Mouse (Mus musculus): ENCODE data around the gene Mrps23.

The Mrps23 gene

DNA sequence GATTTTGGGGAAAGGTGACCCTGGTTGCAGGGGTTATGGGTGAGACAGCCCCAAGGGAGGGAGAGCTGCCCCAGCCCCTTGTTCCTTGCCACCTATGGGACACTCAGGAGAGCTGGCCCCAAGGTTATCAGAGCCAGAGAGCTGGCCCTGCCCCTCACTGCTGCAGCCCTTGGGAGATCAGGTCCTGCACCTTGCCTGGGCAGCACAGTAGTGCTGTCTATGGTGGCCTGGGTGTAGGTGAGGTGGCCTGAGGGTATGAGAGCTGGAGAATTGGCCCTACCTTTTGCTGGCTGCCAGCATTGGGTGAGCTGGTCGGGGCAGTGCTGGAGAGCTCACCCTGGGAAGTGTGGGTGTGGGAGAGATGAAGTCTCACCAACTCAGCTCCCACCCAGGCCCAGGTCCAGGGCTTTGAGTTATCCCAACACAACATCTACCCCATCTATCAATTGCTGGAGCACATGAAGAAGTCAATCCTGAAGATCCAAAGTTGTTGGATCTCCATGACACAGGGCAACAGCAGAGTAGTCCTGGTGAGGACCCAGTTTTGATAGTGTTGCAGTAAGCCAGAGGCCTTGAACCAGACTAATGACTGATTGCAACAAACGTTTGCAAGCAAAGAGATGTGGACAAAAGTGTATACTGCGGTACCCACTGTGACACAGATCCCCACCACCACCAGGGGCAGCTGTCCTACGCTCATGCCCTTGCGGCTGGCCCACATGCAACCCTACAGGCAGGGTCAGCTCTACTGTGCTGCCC, 7.8 kb downstream of the Mrps23 start:
- DNase-seq (ENCODE audit: low spot score), result no peak

GRCm38 (mm10) chr11:88213757-88214156, 9.6 kb downstream of the Mrps23 start:
- DNase-seq (ENCODE audit: low spot score), result peak; percentile 42

DNA sequence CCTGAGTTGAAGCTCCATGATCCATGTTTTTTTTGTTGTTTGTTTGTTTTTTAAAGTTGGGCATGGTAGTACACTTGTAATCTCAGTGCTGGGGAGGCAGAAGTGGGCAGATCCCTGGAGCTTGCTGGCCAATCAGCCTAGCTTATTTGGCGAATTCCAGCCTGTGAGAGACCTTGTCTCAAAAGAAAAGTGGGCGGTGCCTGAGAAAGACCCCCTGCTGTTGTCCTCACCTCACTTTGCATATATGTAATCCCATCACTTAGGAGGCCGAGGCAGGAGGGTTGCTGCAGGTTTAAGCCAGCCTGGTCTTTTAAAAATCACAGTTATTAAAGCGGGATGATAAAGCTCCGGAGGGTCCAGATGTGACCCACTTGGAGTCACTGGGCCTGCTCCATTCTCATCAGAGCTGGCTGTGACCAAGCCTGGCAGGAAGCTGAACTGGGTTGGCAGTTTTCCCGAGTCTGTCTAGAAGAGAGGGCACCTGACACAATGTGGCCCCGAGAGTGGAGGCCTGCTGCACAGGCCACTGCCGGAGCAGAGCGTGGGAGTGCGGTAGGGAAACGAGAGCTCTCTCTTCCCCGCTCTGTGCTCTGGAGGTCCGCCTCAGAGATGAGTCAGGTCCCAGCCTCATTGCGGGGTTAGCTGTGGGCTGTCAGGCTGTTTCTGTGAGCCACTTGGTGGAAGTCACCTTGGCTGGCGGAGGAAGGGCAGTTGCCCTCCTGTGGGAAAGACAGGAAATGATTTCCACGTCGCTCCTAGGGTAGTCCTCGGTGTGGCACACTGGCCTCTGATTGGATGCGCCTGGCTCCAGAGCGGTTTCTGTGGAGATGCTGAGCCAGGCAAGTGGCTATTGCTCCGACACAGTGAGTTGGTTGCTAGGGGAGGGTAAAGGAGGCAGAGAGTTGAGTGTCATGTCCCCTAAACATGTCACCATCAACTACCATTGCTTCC, 11.0 kb downstream of the Mrps23 start:
- DNase-seq (ENCODE audit: low spot score), result peak; percentile 35

GRCm38 (mm10) chr11:88216231-88216685, 12.1 kb downstream of the Mrps23 start:
- no peak for DNase-seq (ENCODE audit: low spot score)

DNA sequence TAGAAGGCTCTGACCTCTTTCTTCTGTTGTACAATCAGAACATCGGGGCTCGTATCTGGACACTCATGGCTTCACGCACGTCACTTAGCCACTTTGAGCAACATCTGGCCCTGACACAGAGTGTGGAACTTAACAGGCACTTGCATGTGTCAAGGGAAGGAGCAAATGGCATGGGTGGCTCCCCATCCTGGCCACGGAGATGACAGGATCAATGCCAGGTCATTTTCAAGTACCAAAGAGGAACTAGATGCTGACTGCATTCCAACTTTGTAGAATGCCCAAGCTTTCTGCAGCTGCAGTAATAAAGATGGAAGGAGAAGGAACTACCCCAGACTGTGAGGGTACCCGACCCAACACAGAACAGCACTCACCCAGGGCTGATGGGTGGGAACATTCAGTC, 14.0 kb downstream of the Mrps23 start:
- no peak for DNase-seq (ENCODE audit: low spot score)

GRCm38 (mm10) chr11:88218586-88218985, 14.4 kb downstream of the Mrps23 start:
- DNase-seq (ENCODE audit: low spot score), result no peak

GRCm38 (mm10) chr11:88221929-88222475, 17.8 kb downstream of the Mrps23 start:
- DNase-seq (ENCODE audit: low spot score), result no peak

DNA sequence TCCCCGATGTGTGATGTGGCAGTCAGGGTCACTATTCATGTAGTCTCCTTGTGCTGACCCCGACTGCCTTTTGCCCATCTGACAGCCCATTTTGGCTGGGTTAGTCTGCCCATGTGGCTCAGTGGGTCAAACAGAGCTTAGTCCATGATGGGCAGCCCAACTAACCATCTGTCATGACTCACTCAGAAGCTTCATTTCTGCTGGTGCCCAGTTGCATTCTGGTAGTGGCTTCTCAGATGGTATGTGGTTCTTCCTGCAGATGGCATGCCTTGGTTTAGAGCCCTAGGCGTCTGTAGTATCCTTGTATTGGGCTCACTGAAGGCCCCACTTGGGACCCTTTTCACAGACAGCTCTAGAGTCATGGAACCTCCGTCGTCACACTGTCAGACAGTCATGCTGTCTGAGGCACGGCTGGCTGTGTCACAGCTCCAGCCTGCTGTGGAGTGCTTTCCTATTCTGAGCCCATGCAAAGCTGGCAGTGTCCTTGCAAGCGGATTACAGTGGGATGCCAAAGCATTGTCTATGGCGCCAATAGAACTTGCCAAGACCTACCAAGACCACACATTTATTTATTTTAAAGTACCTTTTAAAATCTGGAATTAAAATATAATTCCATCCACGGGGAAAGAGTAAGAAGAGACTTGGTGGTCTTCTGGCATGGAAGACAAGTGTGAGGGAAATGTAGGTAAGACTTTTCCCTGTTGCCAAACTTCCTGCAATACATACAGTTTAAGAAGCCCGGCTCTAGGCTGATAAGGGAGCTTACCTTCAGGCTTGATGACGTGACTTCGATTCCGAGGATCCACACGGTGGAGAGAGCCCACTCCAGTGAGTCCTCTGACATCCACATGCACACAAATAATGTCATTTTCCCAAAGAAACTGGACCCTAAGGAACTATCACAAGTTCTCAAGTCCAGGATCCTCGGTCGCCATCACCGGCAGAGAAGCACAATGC, 23.1 kb downstream of the Mrps23 start:
- no peak for DNase-seq (ENCODE audit: low spot score)

DNA sequence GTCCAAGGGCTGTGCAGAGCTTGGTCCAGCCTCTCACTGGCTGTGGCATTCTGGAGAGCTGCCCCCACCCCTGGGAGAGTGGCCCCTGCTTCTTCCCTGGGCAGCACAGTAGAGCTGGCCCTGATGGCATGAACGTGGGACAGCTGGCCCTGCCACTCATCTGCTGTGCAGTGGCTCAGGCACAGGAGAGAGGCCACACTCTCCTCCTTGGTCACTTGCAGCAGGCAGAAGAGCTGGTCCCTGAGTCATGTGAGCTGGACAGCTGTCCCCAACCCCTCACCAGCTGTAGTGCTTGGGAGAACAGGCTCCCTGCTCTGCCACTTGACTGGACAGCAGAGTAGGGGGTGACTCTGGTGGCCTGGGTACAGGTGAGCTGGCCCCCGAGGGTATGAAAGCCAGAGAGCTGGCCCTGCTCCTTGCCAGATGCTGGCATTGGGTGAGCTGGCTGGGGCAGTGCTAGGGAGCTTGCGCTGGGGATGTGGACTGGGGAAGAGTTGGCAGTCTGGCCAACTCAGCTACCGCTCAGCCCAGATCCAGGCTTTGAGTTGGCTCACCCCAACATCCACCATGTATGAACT, 27.1 kb downstream of the Mrps23 start:
- DNase-seq (ENCODE audit: low spot score), result no peak

- DNase-seq (ENCODE audit: low spot score), result no peak
These were observed 29.6 kb downstream of the Mrps23 start for GRCm38 (mm10) chr11:88233528-88234427.

DNA sequence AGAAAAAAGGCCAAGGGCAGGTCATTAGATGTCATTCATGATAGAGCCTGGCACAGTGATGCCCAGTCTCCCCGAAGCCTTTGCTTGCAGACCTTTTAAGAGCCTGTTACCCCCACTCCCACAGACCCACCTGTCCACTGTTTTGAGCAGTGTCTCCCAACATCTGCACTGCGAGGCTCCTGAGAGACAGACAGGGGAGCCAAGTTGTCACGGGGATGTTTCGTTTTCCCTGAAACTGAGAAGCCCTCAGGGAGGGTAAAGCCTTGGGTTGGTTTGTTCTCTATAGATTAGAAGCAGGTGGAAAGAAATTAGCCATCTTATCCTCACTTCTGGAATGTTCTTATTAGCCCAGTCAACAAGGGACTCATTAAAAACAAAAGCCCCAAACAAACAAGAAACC, 30.6 kb downstream of the Mrps23 start:
- DNase-seq (ENCODE audit: low spot score), result no peak

GRCm38 (mm10) chr11:88235221-88236203, 31.3 kb downstream of the Mrps23 start:
- DNase-seq (ENCODE audit: low spot score), result peak; percentile 68

DNA sequence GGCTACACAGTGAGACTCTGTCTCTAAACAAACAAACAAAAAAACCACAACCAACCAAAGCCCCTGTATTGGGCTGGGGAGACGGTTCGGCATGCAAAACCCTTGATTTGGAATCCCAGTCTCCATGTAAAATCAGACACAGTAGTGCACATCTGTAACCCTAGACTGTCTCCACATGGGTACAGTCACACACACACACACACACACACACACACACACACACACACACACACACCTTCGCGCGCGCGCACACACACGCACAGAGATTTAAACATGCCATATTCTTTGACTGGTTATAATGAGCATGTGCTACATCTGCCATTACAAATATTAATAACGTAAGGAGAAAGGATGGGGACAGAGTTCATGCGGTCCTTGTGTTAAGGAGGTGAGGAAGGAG, 36.1 kb downstream of the Mrps23 start:
- no peak for DNase-seq (ENCODE audit: low spot score)

- DNase-seq (ENCODE audit: low spot score), result no peak
These were observed 36.7 kb downstream of the Mrps23 start for GRCm38 (mm10) chr11:88240736-88241353.

DNA sequence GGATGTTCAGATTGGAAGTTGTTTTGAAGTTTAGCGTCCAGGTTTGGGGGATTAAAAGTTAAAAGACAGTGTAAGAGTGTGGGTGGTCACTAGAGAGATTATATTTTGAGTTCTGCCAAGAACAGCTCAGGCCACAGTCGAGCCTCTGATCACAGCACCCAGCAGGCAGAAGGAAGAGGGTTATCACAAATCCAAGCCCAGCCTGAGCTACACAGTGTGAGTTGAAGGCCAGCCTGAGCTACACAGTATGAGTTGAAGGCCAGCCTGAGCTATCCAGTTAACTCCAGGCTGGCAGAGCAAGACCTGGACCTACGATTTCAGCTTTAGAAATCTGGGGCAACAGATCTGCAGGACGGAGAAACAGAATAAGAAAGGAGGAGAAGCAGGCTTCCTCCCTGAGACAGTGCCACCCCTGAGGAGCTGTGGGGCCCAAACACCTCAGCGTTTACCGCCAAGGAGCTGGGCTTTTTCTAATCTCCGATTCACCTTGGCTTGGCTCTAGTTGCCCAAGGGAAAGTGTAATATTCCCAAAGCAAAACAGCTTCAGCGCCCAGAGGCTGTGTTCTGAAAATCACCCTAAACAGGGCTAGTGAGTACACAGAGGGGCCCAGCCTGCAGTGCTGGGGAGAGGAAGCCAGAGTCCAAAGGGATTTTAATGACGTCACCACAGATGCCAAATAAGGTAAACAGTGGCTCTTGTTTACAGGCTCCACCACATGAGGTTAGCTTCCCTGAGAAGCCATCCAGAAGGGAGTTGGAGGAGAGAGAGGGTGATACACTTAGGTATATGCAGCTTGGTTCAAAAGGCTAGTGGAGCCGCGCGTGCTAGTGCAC, 37.5 kb downstream of the Mrps23 start:
- no peak for DNase-seq (ENCODE audit: low spot score)

GRCm38 (mm10) chr11:88245581-88246170, 41.5 kb downstream of the Mrps23 start:
- DNase-seq (ENCODE audit: low spot score), result no peak

- DNase-seq (ENCODE audit: low spot score), result no peak
These were observed 44.4 kb downstream of the Mrps23 start for GRCm38 (mm10) chr11:88248636-88249035.
